Mouse (Mus musculus) spleen, adult 2 months (tissue): ENCODE data around the gene Clic5. TPM values are rescaled to one million over a fixed set of nuclear protein-coding genes. Genes with fewer than 3 reads are reported as not detected.

ENCODE experiments used
- DNase-seq, 2 experiments: peaks; one replicate each; pipeline versions ENCODE4 v3.0.0 to v3.0.0-alpha.2; 2012 to 2021; ENCODE audit warnings: low spot score in 2 of 2, low read depth in 1 of 2
- H3K27ac ChIP-seq: fragments of 200-500 bp; 2 replicates; pipeline ENCODE4 v1.5.1; 2012; ENCODE audit warnings: low read length, inconsistent platforms; ENCODE audit not compliant: insufficient read depth
- H3K27me3 ChIP-seq: fragments of 200-500 bp; 2 replicates; pipeline ENCODE4 v1.6.1; 2012; ENCODE audit warnings: mild to moderate bottlenecking, moderate library complexity, low read length, inconsistent platforms; ENCODE audit not compliant: control insufficient read depth, insufficient read depth
- H3K36me3 ChIP-seq: fragments of 200-500 bp; 2 replicates; pipeline ENCODE4 v1.6.1; 2012; ENCODE audit warnings: mild to moderate bottlenecking, low read length, inconsistent platforms; ENCODE audit not compliant: control insufficient read depth, insufficient read depth
- H3K4me1 ChIP-seq: fragments of 200-500 bp; 2 replicates; pipeline ENCODE4 v1.6.1; 2011; ENCODE audit warnings: inconsistent platforms; ENCODE audit not compliant: control insufficient read depth, insufficient read depth, insufficient read length
- H3K4me3 ChIP-seq: fragments of 200-500 bp; 2 replicates; pipeline ENCODE4 v1.5.1; 2011; ENCODE audit warnings: mild to moderate bottlenecking, inconsistent platforms; ENCODE audit not compliant: insufficient read depth, insufficient read length; ENCODE audit errors: extremely low read depth
- CTCF ChIP-seq: fragments of 200-500 bp; IDR thresholded peaks from 2 replicates; pipeline ENCODE4 v1.5.1; 2011; ENCODE audit warnings: mild to moderate bottlenecking, inconsistent platforms; ENCODE audit not compliant: insufficient read depth, insufficient read length, insufficient replicate concordance; ENCODE audit errors: extremely low read depth
- POLR2A ChIP-seq: fragments of 200-500 bp; IDR thresholded peaks from 2 replicates; pipeline ENCODE4 v1.6.1; 2011; ENCODE audit warnings: low read depth, low read length, inconsistent platforms
- WGBS: fragments of 180-500 bp; shearing (Covaris S2); methylation state at CpG from one replicate; pipeline ENCODE4 v1.1.7; 2018; 5-methylcytosine and 5-hydroxymethylcytosine counted together
- polyA plus RNA-seq: library from polyadenylated mRNA; depleted of rRNA; stranded (reverse); fragments of >200 nt; gene quantifications from 2 replicates; pipeline ENCODE4 v1.2.3, GENCODE M21; 2012

Gene Clic5
- polyA plus RNA-seq, 1 experiment = 5.6 TPM

GRCm38 (mm10) chr17:44239030-44239721 lies 50.8 kb downstream of the Clic5 start:
- Histone ChIP-seq H3K36me3 (no peaks in the 10 kb centered on the region), H3K4me3 (peak overlapping the region; percentile 12; the same call in 1 of the 2 replicates), H3K4me1 (peaks cover 7% of the 10 kb centered on the region; the same call in 1 of the 2 replicates), H3K27ac (peak overlapping the region; percentile 36), H3K27me3 (no peaks in the 10 kb centered on the region)
- 2% methylated on average over 10 of the region's 10 CpGs for WGBS
- TF ChIP-seq POLR2A = no peak
- no peak for TF ChIP-seq CTCF
- no peak for DNase-seq

- Histone ChIP-seq H3K4me3 (no peak overlapping the region), H3K27ac (no peak overlapping the region), H3K4me1 (peaks cover 7% of the 10 kb centered on the region; the same call in 1 of the 2 replicates), H3K27me3 (no peaks in the 10 kb centered on the region), H3K36me3 (no peaks in the 10 kb centered on the region)
- WGBS = 100% methylated on average over 2 of the region's 2 CpGs
- TF ChIP-seq CTCF = no peak
- no peak for TF ChIP-seq POLR2A
- no peak for DNase-seq
Measured at GRCm38 (mm10) chr17:44240742-44241141, 52.4 kb downstream of the Clic5 start.

GRCm38 (mm10) chr17:44244096-44244495 lies 55.7 kb downstream of the Clic5 start:
- no peak for DNase-seq
- H3K36me3 ChIP-seq = no peaks in the 10 kb centered on the region
- H3K27ac ChIP-seq = no peak overlapping the region
- 87% methylated on average over 5 of the region's 5 CpGs for WGBS
- no peak overlapping the region for H3K4me3 ChIP-seq
- peaks cover 6% of the 10 kb centered on the region; the same call in 1 of the 2 replicates for H3K4me1 ChIP-seq
- TF ChIP-seq CTCF (no peak), POLR2A (no peak)
- H3K27me3 ChIP-seq = no peaks in the 10 kb centered on the region

GRCm38 (mm10) chr17:44244625-44245024 lies 56.2 kb downstream of the Clic5 start:
- H3K27ac ChIP-seq = no peak overlapping the region
- H3K4me1 ChIP-seq = peaks cover 1% of the 10 kb centered on the region; the same call in 1 of the 2 replicates
- TF ChIP-seq POLR2A (no peak), CTCF (no peak)
- H3K27me3 ChIP-seq = no peaks in the 10 kb centered on the region
- H3K36me3 ChIP-seq = no peaks in the 10 kb centered on the region
- H3K4me3 ChIP-seq = no peak overlapping the region
- no peak for DNase-seq
- 68% methylated on average over 7 of the region's 7 CpGs for WGBS

GRCm38 (mm10) chr17:44246153-44246700 lies 57.8 kb downstream of the Clic5 start:
- 89% methylated on average over 9 of the region's 9 CpGs for WGBS
- Histone ChIP-seq H3K4me3 (no peak overlapping the region), H3K36me3 (no peaks in the 10 kb centered on the region), H3K27me3 (no peaks in the 10 kb centered on the region), H3K27ac (no peak overlapping the region), H3K4me1 (no peaks in the 10 kb centered on the region)
- DNase-seq = no peak
- TF ChIP-seq POLR2A = no peak
- no peak for TF ChIP-seq CTCF

GRCm38 (mm10) chr17:44249544-44249943 lies 61.2 kb downstream of the Clic5 start:
- no peak for DNase-seq
- 59% methylated on average over 4 of the region's 4 CpGs for WGBS
- H3K27me3 ChIP-seq = no peaks in the 10 kb centered on the region

GRCm38 (mm10) chr17:44252653-44253052 lies 64.3 kb downstream of the Clic5 start:
- no peaks in the 10 kb centered on the region for H3K4me1 ChIP-seq
- WGBS = 35% methylated on average over 3 of the region's 3 CpGs
- TF ChIP-seq CTCF (no peak), POLR2A (no peak)

More at GRCm38 (mm10) chr17:44249544-44249943, 61.2 kb downstream of the Clic5 start:
- no peaks in the 10 kb centered on the region for H3K36me3 ChIP-seq
- TF ChIP-seq POLR2A = no peak
- no peak overlapping the region for H3K27ac ChIP-seq
- H3K4me3 ChIP-seq = no peak overlapping the region
- no peaks in the 10 kb centered on the region for H3K4me1 ChIP-seq

More at GRCm38 (mm10) chr17:44252653-44253052, 64.3 kb downstream of the Clic5 start:
- Histone ChIP-seq H3K27me3 (no peaks in the 10 kb centered on the region), H3K36me3 (no peaks in the 10 kb centered on the region), H3K27ac (no peak overlapping the region), H3K4me3 (no peak overlapping the region)
- no peak for DNase-seq
